Mouse (Mus musculus): ENCODE results near the gene Zfp354b.

GRCm38 (mm10) chr11:50886231-50886932, 45.1 kb downstream of the Zfp354b start:
- no peak for TF ChIP-seq CTCF (IDR thresholded peaks at IDR 0.05; ENCODE audit: insufficient read depth, low read length)
- TF ChIP-seq POLR2A (IDR thresholded peaks at IDR 0.05; ENCODE audit: borderline replicate concordance, extremely low read depth, low read depth, low read length), result no peak

Data from lung, adult 2 months (tissue).